Comparison of ENCODE assay signal across 24 mouse cellular contexts in genomic region chr13:113799361-113799760, GRCm38 (mm10).
"Had no signal": no experiment of that assay in that cellular context is flagged by ENCODE, and none has a peak within 500 bp of the region (broad histone marks: within the 10 kb centered on the region; RNA-seq: fewer than 3 reads in every experiment).

No protein-coding gene starts in this region.

- H3K27ac ChIP-seq: heart, embryonic 10.5 days; hindbrain, embryonic 10.5 days; hindbrain, embryonic 12.5 days; hindbrain, embryonic 14.5 days; intestine, embryonic 15.5 days; layer of hippocampus, adult 2 months; left cerebral cortex, adult 2 months; limb, embryonic 10.5 days; limb, embryonic 12.5 days had no signal

- H3K9ac ChIP-seq: heart, embryonic 12.5 days; hindbrain, embryonic 12.5 days; hindbrain, embryonic 14.5 days; intestine, embryonic 15.5 days; limb, embryonic 12.5 days had no signal

- H3K9me3 ChIP-seq: heart, embryonic 10.5 days; heart, embryonic 12.5 days; hindbrain, embryonic 10.5 days; hindbrain, embryonic 12.5 days; intestine, embryonic 15.5 days; limb, embryonic 10.5 days; limb, embryonic 12.5 days had no signal

- H3K27me3 ChIP-seq: heart, embryonic 12.5 days; hindbrain, embryonic 12.5 days; intestine, embryonic 15.5 days; limb, embryonic 12.5 days had no signal

- ATAC-seq: hindbrain, embryonic 16.5 days; inflammation-experienced regulatory T-cells, adult 6 months; intestine, embryonic 15.5 days; intestine, postnatal 0 days had no signal

- DNase-seq: gastrocnemius, postnatal 14 days; gastrocnemius, postnatal 36 days; heart, adult 18-20 months; heart, postnatal 10 days; heart, postnatal 4 days; kidney, adult 18-20 months; kidney, adult 8-10 months; kidney, postnatal 10 days; kidney, postnatal 25 days; kidney, postnatal 4 days; liver had no signal

- H3K4me2 ChIP-seq: heart, embryonic 12.5 days; hindbrain, embryonic 12.5 days; hindbrain, embryonic 14.5 days; intestine, embryonic 15.5 days; limb, embryonic 12.5 days had no signal

- H3K36me3 ChIP-seq: heart, embryonic 10.5 days; hindbrain, embryonic 10.5 days; hindbrain, embryonic 12.5 days; intestine, embryonic 15.5 days; limb, embryonic 12.5 days had no signal

- H3K4me3 ChIP-seq: heart, embryonic 10.5 days; heart, embryonic 12.5 days; hindbrain, embryonic 10.5 days; hindbrain, embryonic 12.5 days; intestine, embryonic 15.5 days; layer of hippocampus, adult 2 months; left cerebral cortex, adult 2 months; limb, embryonic 10.5 days; limb, embryonic 12.5 days had no signal
